Mouse (Mus musculus): ENCODE data around the gene Cldn9.

GRCm38 (mm10) chr17:23725999-23726757 lies 42.4 kb upstream of the Cldn9 start, which contains the start of gene Pkmyt1:
- TF ChIP-seq CTCF (IDR thresholded peaks at IDR 0.05; ENCODE audit: extremely low read depth, insufficient read length, insufficient replicate concordance, low read depth, low read length) (no peak), POLR2A (IDR thresholded peaks at IDR 0.05; ENCODE audit: low read depth, low read length) (peak; percentile 73; the same call in 1 of the 2 replicates)
